Mouse (Mus musculus) liver, adult 2 months (tissue): ENCODE results near the gene Sirt6.

ENCODE experiments used
- CTCF ChIP-seq: fragments of 200-500 bp; IDR thresholded peaks from 2 replicates; pipeline ENCODE4 v1.5.1; 2011; ENCODE audit warnings: low read depth, low read length, control low read depth
- POLR2A ChIP-seq: fragments of 200-500 bp; IDR thresholded peaks from 2 replicates; pipeline ENCODE4 v1.6.1; 2011; ENCODE audit warnings: low read length, control low read depth; ENCODE audit not compliant: insufficient read depth; ENCODE audit errors: extremely low read depth

- TF ChIP-seq POLR2A (no peak), CTCF (no peak)
Observed at GRCm38 (mm10) chr10:81641566-81641965, 14.0 kb upstream of the Sirt6 start.
